Mouse (Mus musculus): Measurements from ENCODE around the gene Jph4.

DNA sequence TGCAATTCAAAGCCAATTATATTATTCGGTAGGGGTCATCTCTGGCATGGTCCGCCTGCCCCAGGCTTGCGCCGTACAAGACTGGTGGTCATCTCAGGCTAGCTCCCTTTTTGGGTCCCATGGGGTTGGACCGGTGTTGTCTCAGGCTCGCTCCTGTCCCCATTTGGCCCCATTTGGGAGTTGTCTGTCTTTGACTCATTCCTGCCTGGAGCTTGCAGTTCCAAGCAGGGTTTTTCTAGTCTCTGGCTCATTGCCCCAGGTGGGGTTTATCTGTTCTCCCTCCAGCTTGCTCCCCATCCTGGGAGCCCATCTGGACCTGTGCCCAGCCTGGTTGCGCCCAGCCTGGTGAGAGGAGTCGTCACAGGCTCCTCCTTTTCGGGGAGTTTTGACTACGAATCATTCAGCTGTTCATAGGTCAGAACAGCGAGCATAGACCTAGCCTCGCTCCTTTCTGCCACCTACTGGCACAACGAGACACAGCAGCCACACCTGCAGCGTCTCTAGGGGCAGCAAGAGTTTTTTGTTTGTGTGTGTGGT is 44.4 kb upstream of the Jph4 start:
- TF ChIP-seq POLR2A (IDR thresholded peaks at IDR 0.05; ENCODE audit: control insufficient read depth in 1 of 2, insufficient read depth in 1 of 2, low read depth in 1 of 2, low read length in 2 of 2, poor library complexity in 1 of 2) = no peak
- TF ChIP-seq ZC3H11A (IDR thresholded peaks at IDR 0.05; ENCODE audit: low read depth, low read length) = peak; percentile 29; the same call in 1 of the 2 replicates
- TF ChIP-seq CTCF (IDR thresholded peaks at IDR 0.05 in 2 of 3, conservative IDR thresholded peaks at IDR 0.05 in 1 of 3; ENCODE audit: control insufficient read depth in 1 of 3, insufficient read depth in 1 of 3, low read depth in 2 of 3, low read length in 3 of 3, poor library complexity in 1 of 3, severe bottlenecking in 1 of 3) = peak; percentile 72 to 80 (median 80)
- peak; percentile 78 for TF ChIP-seq SMC3 (IDR thresholded peaks at IDR 0.05; ENCODE audit: low read depth, low read length)
- TF ChIP-seq MAZ (IDR thresholded peaks at IDR 0.05; ENCODE audit: low read depth, low read length) = no peak
- no peak for TF ChIP-seq E2F4 (IDR thresholded peaks at IDR 0.05; ENCODE audit: borderline replicate concordance, low read depth, low read length)
- no peak for TF ChIP-seq MAFK (IDR thresholded peaks at IDR 0.05; ENCODE audit: borderline replicate concordance, low read depth, low read length)

Data from MEL (cell line).